In the genomic region with DNA sequence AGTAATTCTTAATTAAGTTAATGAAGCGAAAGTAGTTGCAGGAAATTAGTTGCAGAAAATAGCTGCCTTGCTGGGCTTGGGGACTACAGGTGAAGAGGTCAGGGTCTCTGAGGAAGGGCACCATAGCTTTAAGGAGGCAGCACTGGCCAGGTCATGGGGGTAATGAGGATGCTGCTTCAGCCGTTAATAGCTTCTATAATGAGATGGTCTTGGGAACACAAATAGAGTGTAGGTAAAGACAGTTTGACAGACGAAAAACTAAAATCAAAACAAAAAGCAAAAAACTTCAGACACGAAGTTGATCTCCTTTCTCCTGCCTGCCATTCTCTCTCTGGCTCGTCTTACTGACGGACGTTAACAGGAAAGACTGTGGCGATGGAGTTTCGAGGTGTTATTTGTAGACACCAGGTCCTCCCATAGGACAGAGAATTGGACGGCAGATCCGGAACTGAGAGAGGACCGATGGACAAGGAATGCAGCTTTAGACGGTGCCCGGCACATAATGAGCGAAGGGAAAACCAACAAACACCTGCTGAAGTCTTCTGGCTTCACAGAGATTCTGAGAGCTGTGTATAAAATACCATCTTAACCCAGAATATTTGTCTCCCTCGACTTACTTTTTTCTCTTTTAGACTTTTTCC, we compare ENCODE assay signal across 1 mouse cellular context.
TF ChIP-seq lines count a peak whose summit lies in the region.

No protein-coding gene starts in this region.

TF ChIP-seq in CH12.LX, 34 proteins besides CTCF, POLR2A, EP300 and RAD21 (continued from another document):
- no peak for TF ChIP-seq MAFK (IDR thresholded peaks at IDR 0.05; ENCODE audit: insufficient replicate concordance, low read length)
- no peak for TF ChIP-seq ETS1 (conservative IDR thresholded peaks at IDR 0.05; ENCODE audit: low read depth, low read length)
- TF ChIP-seq RCOR1 (conservative IDR thresholded peaks at IDR 0.05; ENCODE audit: low read depth, low read length): no peak
- no peak for TF ChIP-seq USF2 (conservative IDR thresholded peaks at IDR 0.05; ENCODE audit: low read depth, low read length)
- peak; percentile 66 for TF ChIP-seq SIN3A (IDR thresholded peaks at IDR 0.05; ENCODE audit: low read length)
- TF ChIP-seq MYC (IDR thresholded peaks at IDR 0.05; ENCODE audit: low read depth, low read length): no peak
- TF ChIP-seq IRF4 (IDR thresholded peaks at IDR 0.05; ENCODE audit: low read depth, low read length): peak; percentile 32; the same call in 1 of the 2 replicates
- no peak for TF ChIP-seq JUND (conservative IDR thresholded peaks at IDR 0.05; ENCODE audit: low read depth, low read length)
- TF ChIP-seq PAX5 (IDR thresholded peaks at IDR 0.05; ENCODE audit: low read length): no peak
- TF ChIP-seq MAZ (IDR thresholded peaks at IDR 0.05; ENCODE audit: low read depth, low read length): no peak
